Mouse (Mus musculus): ENCODE measurements at regions not wholly inside any gene's neighbourhood (a gene's known extent, or its start where the extent isn't known, plus 50 kb on each side); places are given as distances from the start of the nearest gene placed in this dataset.
"Not testable (repeated sequence)": the region's sequence is repeated elsewhere in the genome, so short reads cannot be mapped to it uniquely, and the experiment has no call there.

- no peaks in the 10 kb centered on the region for H3K9me3 ChIP-seq (ENCODE audit: control insufficient read depth, low read length)
- TF ChIP-seq EP300 (optimal IDR thresholded peaks at IDR 0.05) (no peak), CTCF (IDR thresholded peaks at IDR 0.05; ENCODE audit: low read depth) (no peak)
- H3K9ac ChIP-seq (ENCODE audit: low read length): no peak overlapping the region
- WGBS: 86% methylated on average over 2 of the region's 2 CpGs
- H3K4me1 ChIP-seq (replicated peaks; ENCODE audit: control insufficient read depth, insufficient read depth): no peaks in the 10 kb centered on the region
- H3K36me3 ChIP-seq (ENCODE audit: control insufficient read depth, insufficient read depth, low read length): no peaks in the 10 kb centered on the region
- H3K27me3 ChIP-seq (ENCODE audit: control insufficient read depth, insufficient read depth, low read length): no peaks in the 10 kb centered on the region
- no peak overlapping the region for H3K4me3 ChIP-seq (ENCODE audit: low read depth, low read length)
- H3K27ac ChIP-seq (replicated peaks): no peak overlapping the region
- no peak overlapping the region for H3K4me2 ChIP-seq (replicated peaks; ENCODE audit: low read depth)
- DNase-seq (ENCODE audit: low spot score): no peak
- no peak for ATAC-seq (ENCODE audit: low FRiP score, low TSS enrichment)
Observed at GRCm38 (mm10) chr2:64440961-64441360, 343.1 kb upstream of the Fign start.

- not testable (repeated sequence) for H3K9me3 ChIP-seq (ENCODE audit: control insufficient read depth, low read length); ATAC-seq (ENCODE audit: low FRiP score, low TSS enrichment); H3K36me3 ChIP-seq (ENCODE audit: control insufficient read depth, insufficient read depth, low read length); H3K4me1 ChIP-seq (replicated peaks; ENCODE audit: control insufficient read depth, insufficient read depth); H3K4me2 ChIP-seq (replicated peaks; ENCODE audit: low read depth); H3K4me3 ChIP-seq (ENCODE audit: low read depth, low read length); H3K27ac ChIP-seq (replicated peaks); H3K27me3 ChIP-seq (ENCODE audit: control insufficient read depth, insufficient read depth, low read length); DNase-seq (ENCODE audit: low spot score); H3K9ac ChIP-seq (ENCODE audit: low read length)
Observed at GRCm38 (mm10) chr2:64417129-64417528, 319.3 kb upstream of the Fign start.

- ATAC-seq (ENCODE audit: low FRiP score, low TSS enrichment): no peak
- Histone ChIP-seq H3K4me3 (ENCODE audit: low read depth, low read length) (no peak overlapping the region), H3K9me3 (ENCODE audit: control insufficient read depth, low read length) (no peaks in the 10 kb centered on the region), H3K4me1 (replicated peaks; ENCODE audit: control insufficient read depth, insufficient read depth) (no peaks in the 10 kb centered on the region), H3K9ac (ENCODE audit: low read length) (no peak overlapping the region), H3K27me3 (ENCODE audit: control insufficient read depth, insufficient read depth, low read length) (no peaks in the 10 kb centered on the region), H3K36me3 (ENCODE audit: control insufficient read depth, insufficient read depth, low read length) (no peaks in the 10 kb centered on the region), H3K4me2 (replicated peaks; ENCODE audit: low read depth) (no peak overlapping the region), H3K27ac (replicated peaks) (no peak overlapping the region)
- TF ChIP-seq EP300 (optimal IDR thresholded peaks at IDR 0.05) (no peak), CTCF (IDR thresholded peaks at IDR 0.05; ENCODE audit: low read depth) (no peak)
- DNase-seq (ENCODE audit: low spot score): no peak
- 26% methylated on average over 1 of the region's 1 CpGs for WGBS
Observed at GRCm38 (mm10) chr2:64413846-64414245, 316.0 kb upstream of the Fign start.

GRCm38 (mm10) chr2:64413263-64413662 lies 315.4 kb upstream of the Fign start:
- DNase-seq (ENCODE audit: low spot score) (no peak), ATAC-seq (ENCODE audit: low FRiP score, low TSS enrichment) (no peak)
- H3K27ac ChIP-seq (replicated peaks): no peak overlapping the region
- H3K9ac ChIP-seq (ENCODE audit: low read length): no peak overlapping the region
- no peak overlapping the region for H3K4me3 ChIP-seq (ENCODE audit: low read depth, low read length)
- H3K27me3 ChIP-seq (ENCODE audit: control insufficient read depth, insufficient read depth, low read length): no peaks in the 10 kb centered on the region
- H3K4me1 ChIP-seq (replicated peaks; ENCODE audit: control insufficient read depth, insufficient read depth): no peaks in the 10 kb centered on the region
- TF ChIP-seq CTCF (IDR thresholded peaks at IDR 0.05; ENCODE audit: low read depth): no peak
- TF ChIP-seq EP300 (optimal IDR thresholded peaks at IDR 0.05): no peak
- H3K9me3 ChIP-seq (ENCODE audit: control insufficient read depth, low read length): no peaks in the 10 kb centered on the region
- no peak overlapping the region for H3K4me2 ChIP-seq (replicated peaks; ENCODE audit: low read depth)
- H3K36me3 ChIP-seq (ENCODE audit: control insufficient read depth, insufficient read depth, low read length): no peaks in the 10 kb centered on the region

- no peaks in the 10 kb centered on the region for H3K27me3 ChIP-seq (ENCODE audit: control insufficient read depth, insufficient read depth, low read length)
- no peak overlapping the region for H3K9ac ChIP-seq (ENCODE audit: low read length)
- WGBS: 76% methylated on average over 4 of the region's 4 CpGs
- no peak overlapping the region for H3K4me2 ChIP-seq (replicated peaks; ENCODE audit: low read depth)
- no peaks in the 10 kb centered on the region for H3K4me1 ChIP-seq (replicated peaks; ENCODE audit: control insufficient read depth, insufficient read depth)
- ATAC-seq (ENCODE audit: low FRiP score, low TSS enrichment) (no peak), DNase-seq (ENCODE audit: low spot score) (no peak)
- H3K9me3 ChIP-seq (ENCODE audit: control insufficient read depth, low read length): no peaks in the 10 kb centered on the region
- no peak for TF ChIP-seq CTCF (IDR thresholded peaks at IDR 0.05; ENCODE audit: low read depth)
- no peak for TF ChIP-seq EP300 (optimal IDR thresholded peaks at IDR 0.05)
- no peaks in the 10 kb centered on the region for H3K36me3 ChIP-seq (ENCODE audit: control insufficient read depth, insufficient read depth, low read length)
- H3K27ac ChIP-seq (replicated peaks): no peak overlapping the region
- no peak overlapping the region for H3K4me3 ChIP-seq (ENCODE audit: low read depth, low read length)
Observed at GRCm38 (mm10) chr2:64395946-64396345, 298.1 kb upstream of the Fign start.

GRCm38 (mm10) chr2:64394619-64395294 lies 296.9 kb upstream of the Fign start:
- peak; percentile 10; the same call in 1 of the 2 replicates for ATAC-seq (ENCODE audit: low FRiP score, low TSS enrichment)
- Histone ChIP-seq H3K4me2 (replicated peaks; ENCODE audit: low read depth) (no peak overlapping the region), H3K4me1 (replicated peaks; ENCODE audit: control insufficient read depth, insufficient read depth) (no peaks in the 10 kb centered on the region), H3K9ac (ENCODE audit: low read length) (no peak overlapping the region), H3K27me3 (ENCODE audit: control insufficient read depth, insufficient read depth, low read length) (no peaks in the 10 kb centered on the region), H3K27ac (replicated peaks) (no peak overlapping the region), H3K9me3 (ENCODE audit: control insufficient read depth, low read length) (no peaks in the 10 kb centered on the region), H3K36me3 (ENCODE audit: control insufficient read depth, insufficient read depth, low read length) (no peaks in the 10 kb centered on the region), H3K4me3 (ENCODE audit: low read depth, low read length) (no peak overlapping the region)
- no peak for DNase-seq (ENCODE audit: low spot score)
- TF ChIP-seq CTCF (IDR thresholded peaks at IDR 0.05; ENCODE audit: low read depth): no peak
- TF ChIP-seq EP300 (optimal IDR thresholded peaks at IDR 0.05): no peak
- 54% methylated on average over 11 of the region's 11 CpGs for WGBS
